Mouse (Mus musculus): ENCODE results near the gene Sytl4.

- TF ChIP-seq POLR2A (IDR thresholded peaks at IDR 0.05; ENCODE audit: low read depth, low read length) (no peak), CTCF (IDR thresholded peaks at IDR 0.05; ENCODE audit: borderline replicate concordance, insufficient read depth, low read length) (no peak)
Measured at GRCm38 (mm10) chrX:133911397-133912103, 70.1 kb downstream of the Sytl4 start.

Data from embryonic fibroblast, embryonic 13.5 days (primary cell).